Mouse (Mus musculus) Muller cell, postnatal 12 days (primary cell): ENCODE data around the gene Taf11.
A peak's percentile ranks its signal among the peaks of the same experiment; 100 is the strongest.

Experiments used
- DNase-seq: peaks from one replicate; pipeline ENCODE4 v3.0.0-alpha.2; 2015; ENCODE audit errors: inconsistent ontology term

Gene Taf11

GRCm38 (mm10) chr17:27909622-27910500, at the start of gene Taf11:
Gene Taf11 (minus strand): TSS chr17:27909844.
- peak; percentile 16 for DNase-seq

DNA sequence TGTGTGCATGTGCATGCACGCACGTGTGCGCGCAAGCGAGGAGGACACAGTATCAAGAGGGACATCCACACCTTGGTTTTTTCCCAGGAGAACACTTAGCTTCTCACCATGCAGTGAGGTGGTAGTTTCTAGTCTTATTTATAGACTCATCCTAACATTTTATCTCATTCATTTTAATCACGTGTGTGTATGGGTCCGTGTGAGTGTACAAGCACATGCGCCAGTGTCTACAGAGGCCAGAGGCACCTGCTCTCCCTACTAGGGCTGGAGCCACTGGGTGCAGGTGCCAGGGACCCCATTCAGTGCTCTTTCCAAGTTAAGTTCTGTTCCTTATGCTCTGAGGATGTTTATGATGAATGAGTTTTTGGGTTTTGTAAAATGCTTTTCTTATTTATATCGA, 48.0 kb upstream of the Taf11 start:
- DNase-seq, result no peak

DNA sequence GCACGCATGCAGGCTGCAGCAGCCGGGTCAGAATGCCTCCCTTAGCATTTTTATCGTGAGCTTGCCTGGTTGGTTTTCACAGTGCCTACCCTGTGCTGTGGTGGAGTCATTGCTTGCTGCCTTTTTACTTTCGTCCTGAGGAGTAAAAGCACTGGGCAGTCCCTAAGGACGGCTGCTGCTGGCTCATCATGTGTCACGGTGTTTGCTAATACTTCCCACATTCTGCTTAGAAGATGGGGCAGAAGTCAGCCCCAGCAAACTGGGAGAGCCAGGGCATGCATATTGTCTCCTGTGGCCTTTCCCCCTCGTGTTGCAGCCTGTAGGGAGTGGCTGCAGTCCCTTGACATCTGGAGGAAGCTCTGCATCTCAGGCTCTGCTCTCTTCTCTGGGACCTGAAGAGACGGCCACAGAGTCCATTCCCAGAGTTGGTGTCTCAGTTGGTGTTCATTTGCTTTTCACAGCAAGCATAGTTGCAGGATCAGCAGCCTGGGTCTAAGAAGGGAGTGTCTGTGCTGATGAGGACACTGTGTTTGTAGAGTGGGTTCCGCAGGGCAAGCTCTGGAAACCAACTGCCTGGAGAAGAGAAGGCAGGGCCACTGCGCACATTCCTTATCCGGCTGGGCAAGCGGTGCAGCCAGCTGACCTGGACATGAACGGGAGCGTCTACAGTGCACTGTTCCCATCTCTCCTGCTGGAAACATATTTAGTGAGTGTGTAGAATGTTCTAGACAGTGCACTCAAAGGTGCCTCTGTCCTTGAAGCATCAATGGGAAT, 45.2 kb upstream of the Taf11 start:
- no peak for DNase-seq

- no peak for DNase-seq
These were observed 43.5 kb upstream of the Taf11 start for GRCm38 (mm10) chr17:27953136-27953535.

GRCm38 (mm10) chr17:27947155-27947554, 37.5 kb upstream of the Taf11 start:
- DNase-seq, result no peak

DNA sequence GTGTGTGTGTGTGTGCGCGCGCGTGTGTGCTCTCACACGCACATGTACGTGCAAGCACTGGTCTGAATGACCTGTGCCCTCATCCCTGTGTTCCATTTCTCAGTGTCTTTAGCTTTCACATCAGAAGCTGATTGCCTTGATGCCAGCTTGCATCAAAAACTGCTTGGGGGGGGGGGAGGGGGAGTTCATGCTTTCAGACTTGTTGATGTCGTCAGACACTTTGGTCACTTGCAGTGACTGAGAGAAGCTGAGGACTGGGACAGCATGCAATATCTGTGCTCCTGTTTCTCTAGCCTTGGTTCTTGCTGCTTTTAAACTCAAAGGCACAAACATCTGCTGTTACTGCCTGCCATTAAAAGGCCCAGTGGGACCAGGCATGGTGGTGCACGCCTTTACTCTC, 36.7 kb upstream of the Taf11 start:
- DNase-seq, result no peak

- peak; percentile 22 for DNase-seq
These were observed 36.0 kb upstream of the Taf11 start for GRCm38 (mm10) chr17:27945546-27946216.

- DNase-seq, result no peak
These were observed 32.5 kb upstream of the Taf11 start for GRCm38 (mm10) chr17:27942131-27942530.

GRCm38 (mm10) chr17:27941698-27942097, 32.1 kb upstream of the Taf11 start:
- no peak for DNase-seq

DNA sequence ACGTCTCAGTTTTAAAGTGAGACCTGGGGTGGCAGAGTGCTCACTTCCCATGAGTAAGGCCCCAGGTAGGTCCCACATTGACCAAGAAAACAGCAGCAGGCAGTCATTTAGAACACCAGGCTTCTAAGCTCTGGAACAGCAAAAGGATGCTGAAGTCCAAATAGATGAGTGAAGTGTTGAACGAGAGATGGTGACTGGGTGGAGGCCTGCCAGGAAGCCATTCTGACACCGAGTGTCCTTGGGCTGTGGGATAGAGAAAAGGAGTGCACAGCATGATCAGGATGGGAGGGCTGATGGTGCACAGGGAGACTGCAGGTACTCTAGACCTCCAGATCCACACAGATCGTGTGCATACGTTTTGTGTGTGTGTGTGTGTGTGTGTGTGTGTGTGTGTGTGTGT, 31.5 kb upstream of the Taf11 start:
- DNase-seq, result no peak

DNA sequence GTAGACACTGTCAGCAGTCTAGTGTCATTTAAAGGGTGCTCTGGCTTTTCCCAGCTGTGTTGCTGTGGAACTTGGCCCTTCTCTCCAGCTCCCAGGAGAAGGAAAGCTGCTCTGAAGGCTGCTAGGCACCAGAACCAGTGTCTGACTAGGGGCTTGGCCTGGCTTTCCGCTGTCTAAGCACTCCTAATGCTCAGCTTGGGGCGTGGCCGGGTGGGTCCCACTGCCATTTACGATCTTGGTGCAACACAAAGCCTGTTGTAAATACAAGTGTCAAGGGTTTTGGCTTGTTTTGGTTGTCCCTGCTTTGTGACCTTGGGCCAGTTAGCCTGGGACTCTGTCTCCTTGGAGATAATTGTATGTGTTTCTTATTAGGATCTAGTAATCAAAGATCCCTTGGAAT, 30.7 kb upstream of the Taf11 start:
- no peak for DNase-seq

- DNase-seq, result no peak
These were observed 29.4 kb upstream of the Taf11 start for GRCm38 (mm10) chr17:27939028-27939427.

DNA sequence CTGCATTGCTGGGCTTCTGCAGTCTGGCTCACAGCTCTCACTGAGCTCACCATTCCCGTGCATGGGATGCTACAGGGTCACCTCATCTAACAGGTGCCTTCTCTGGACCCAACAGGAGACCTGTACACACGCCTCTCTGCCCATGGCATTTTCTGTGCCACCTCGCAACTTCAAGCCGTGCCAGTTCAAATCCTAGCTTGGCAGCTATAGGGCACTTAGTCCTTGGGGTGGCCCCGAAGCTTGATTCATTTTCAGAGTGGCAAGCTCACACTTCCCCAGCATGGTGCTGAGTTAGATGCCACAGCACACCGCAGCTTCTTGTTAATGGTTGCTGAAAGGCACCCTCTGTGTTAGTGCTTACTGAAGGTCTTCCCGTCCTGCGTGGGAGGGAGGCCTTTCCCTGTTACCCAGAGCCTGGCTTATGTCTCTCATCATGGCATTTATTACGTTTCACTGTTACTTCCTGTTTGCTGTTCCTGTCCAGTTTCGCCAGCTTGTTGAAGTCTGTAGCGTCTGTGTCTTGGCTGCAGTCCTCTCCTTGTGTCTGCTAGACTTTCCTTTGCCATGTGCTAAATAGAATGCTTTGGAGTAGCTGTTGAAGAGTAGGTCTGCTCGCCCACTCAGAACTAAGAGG, 28.6 kb upstream of the Taf11 start:
- DNase-seq, result peak; percentile 9

- no peak for DNase-seq
These were observed 27.5 kb upstream of the Taf11 start for GRCm38 (mm10) chr17:27937054-27937615.

DNA sequence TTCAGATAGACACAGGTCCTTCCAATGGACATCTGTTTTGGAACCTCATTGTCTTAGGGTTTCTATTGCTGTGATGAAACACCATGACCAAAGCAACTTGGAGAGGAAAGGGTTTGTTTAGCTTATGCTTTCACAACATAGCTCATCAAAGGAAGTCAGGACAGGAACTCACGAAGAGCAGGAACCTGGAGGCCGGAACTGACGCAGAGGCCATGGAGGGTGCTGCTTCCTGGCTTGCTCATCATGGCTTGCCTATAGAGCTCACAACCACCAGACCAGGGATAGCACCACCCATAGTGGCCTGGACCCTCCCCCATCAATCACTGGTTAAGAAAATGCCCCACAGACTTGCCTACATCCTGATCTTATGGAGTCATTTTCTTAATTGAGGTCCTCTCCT, 25.4 kb upstream of the Taf11 start:
- DNase-seq, result no peak

DNA sequence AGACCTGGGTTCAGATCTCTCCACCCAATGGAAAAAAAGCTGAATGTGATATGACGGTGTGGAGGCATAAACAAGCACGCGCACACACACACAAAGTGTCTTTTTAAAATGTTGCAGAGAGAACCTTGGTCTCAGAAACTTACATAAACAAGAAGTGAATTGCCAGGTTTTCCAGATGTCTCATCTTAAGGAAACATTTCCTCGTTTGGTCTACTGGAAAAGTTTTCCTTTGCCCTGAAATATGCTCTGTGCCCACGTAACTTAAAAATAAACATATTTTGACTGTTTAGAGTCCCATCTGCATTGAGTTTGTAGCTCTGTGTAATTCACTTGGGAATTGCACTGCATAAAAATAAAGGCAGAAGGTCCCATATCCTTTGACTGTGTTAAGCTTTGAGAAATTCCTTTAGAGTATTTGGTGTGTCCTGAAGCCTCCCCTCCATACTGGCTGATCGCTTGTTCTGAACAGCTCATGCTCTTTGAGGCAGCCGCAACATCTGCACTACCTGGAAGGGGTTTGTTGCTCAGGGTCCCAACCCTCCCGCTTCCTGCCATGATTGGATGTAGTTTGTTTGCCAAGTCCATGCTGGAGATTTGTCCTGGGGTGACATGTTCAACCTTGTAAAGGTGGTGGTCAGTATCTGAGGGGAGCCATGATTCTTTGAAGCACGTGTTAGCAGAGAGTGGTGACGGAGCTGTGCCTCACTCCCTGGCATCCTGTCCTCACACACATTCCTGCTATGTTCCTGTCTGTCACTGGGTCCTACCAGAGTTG, 24.7 kb upstream of the Taf11 start:
- no peak for DNase-seq

DNA sequence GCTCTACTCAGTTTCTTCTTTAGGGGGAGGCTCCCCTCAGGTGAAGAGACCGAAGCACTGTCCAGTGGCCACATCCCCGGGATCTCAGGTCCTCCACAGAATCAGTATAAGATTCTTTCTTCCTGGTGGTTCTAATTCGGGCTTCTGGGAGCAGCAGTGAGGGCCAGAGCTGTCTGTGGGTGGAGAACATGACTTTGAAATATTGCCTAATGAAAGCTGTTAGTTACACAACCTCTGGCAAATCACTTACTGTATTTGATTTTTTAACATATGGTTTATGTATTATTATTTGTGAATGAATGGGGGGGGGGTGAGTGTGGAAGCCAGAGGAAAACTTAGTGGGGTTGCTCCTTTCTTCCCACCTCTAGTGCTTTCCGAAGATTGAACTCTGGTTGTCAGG, 22.2 kb upstream of the Taf11 start:
- no peak for DNase-seq

DNA sequence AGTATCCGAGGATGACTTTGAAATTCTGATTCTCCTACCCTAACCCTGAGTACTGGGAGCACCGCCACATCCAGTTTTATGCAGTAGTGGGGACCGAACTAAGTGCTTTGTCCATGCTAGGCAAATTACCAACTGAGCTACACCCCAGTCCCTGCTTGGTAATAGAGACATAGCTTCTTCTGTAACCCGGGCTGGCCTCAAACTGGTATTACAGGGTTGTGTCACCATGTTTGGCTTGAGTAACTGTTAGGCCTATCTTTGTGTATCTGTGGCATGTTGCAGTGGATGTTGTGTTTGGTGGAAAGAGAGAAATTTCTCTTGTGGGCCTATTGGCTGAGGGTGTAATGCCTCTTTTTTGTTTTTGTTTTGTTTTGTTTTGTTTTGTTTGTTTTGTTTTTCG, 20.6 kb upstream of the Taf11 start:
- DNase-seq, result no peak

- DNase-seq, result no peak
These were observed 15.9 kb upstream of the Taf11 start for GRCm38 (mm10) chr17:27925504-27925903.

- no peak for DNase-seq
These were observed 15.4 kb upstream of the Taf11 start for GRCm38 (mm10) chr17:27925054-27925453.

GRCm38 (mm10) chr17:27922174-27922712, 12.6 kb upstream of the Taf11 start:
- DNase-seq, result no peak
